Mouse (Mus musculus): Measurements from ENCODE around the gene Tgfb1i1.

DNA sequence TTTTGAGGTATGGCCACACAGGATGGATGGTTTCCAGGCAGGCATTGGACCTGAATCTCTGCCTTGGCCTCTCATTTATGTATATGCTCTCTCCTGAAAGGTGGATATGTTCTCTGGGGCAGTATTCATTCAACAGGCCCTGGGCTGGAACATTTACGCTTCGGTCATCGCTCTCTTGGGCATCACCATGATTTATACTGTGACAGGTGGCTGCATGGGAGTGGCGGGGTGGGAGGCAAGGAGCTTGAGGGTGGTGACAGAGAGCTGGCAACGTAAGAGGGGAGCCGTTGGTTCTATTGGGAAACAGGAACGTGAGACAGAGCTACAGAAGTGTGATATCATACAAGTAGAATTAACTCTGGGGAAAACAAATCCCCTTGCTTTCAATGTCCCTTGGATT lies 21.2 kb downstream of the Tgfb1i1 start:
- no peak for TF ChIP-seq CTCF (conservative IDR thresholded peaks at IDR 0.05; ENCODE audit: low read length)
- no peak for TF ChIP-seq NANOG (IDR thresholded peaks at IDR 0.05; ENCODE audit: borderline replicate concordance, low read length)
- TF ChIP-seq POU5F1 (IDR thresholded peaks at IDR 0.05; ENCODE audit: borderline replicate concordance, low read length): no peak

Measured in E14TG2a.4 (cell line).